Mouse (Mus musculus) lung, postnatal 10 days (tissue): ENCODE results near the gene Otoa.

Source experiments
- DNase-seq: peaks from one replicate; pipeline ENCODE4 v3.0.0; 2021

Otoa gene

DNA sequence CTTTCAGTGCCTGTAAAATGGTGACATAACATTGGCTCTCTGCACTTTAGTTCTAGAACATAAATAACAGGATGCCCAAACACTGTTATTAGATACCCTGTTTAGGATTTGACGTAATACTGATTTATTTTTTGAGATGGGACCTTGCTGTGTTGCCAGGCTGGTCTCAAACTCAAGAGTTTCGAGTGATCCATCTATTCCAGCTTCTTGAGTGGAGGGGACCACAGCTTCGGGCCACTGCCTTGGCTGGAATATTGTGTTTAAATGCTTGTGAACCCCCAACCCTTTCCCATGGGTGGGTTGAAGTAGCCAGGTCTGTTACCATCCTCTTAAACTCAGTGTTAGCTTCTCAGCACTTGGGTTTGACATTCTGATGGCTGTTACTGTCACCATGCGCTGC, at the start of gene Otoa:
Gene Otoa, plus strand, starts transcription at position 301 of the 400 bp plus-strand sequence.
- DNase-seq: no peak

DNA sequence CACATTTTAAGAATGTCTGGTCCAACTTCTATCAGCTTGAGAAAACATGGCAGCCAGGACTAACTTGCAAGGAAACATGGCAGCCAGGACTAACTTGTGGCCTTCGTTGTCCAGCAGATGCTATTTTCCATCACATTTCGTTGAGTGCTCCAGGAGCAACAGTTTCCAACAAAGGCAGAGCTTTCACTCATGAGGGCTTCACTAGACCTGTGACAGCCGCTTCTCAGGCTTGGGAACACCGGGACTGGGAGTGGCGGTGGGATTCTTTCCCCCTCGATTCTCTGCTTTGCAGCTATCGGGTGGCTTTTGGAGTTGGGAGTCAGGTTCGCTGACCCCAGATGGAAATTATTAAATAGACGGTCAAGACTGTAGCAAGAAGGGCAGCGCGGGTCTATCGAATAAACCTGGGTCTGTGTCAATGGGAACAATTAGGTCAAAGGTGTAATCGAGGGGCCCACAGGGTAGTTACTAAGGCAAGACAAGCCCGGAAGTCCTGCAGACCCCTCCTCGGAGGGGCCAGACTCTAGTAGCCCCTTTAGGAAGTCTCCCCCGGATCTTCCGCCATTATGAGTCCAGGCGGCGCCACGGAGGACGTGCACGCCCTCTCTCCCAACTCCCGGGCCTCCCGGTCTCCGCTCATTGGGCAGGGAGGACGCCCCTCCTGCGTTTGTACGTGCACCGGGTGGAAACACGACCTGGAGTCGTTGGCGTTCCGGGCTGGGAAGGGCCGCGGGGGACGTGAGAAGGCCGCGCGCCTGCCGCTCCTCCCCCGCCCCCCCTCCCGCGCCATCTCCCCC, 47.4 kb upstream of the Otoa start, which contains the start of gene Mettl9:
Gene Mettl9, plus strand, starts transcription at position 590 of the 797 bp plus-strand sequence.
- DNase-seq: peak; percentile 97

DNA sequence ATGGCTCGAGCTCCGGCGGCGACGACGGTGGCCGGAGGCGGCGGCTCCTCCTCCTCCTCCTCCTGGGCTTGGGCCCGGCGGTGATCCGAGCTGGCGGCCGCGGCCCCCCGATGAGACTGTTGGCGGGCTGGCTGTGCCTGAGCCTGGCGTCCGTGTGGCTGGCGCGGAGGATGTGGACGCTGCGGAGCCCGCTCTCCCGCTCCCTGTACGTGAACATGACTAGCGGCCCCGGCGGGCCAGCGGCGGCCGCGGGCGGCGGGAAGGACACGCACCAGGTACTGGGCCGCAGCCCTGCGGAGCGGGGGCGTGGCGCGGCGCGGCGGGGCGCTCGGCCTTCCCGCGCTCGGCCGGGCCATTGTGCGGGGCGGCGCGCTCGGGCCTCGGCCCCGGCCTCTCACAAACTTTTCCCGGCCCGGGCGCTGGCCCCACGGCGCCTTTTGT, 46.7 kb upstream of the Otoa start:
- no peak for DNase-seq

DNA sequence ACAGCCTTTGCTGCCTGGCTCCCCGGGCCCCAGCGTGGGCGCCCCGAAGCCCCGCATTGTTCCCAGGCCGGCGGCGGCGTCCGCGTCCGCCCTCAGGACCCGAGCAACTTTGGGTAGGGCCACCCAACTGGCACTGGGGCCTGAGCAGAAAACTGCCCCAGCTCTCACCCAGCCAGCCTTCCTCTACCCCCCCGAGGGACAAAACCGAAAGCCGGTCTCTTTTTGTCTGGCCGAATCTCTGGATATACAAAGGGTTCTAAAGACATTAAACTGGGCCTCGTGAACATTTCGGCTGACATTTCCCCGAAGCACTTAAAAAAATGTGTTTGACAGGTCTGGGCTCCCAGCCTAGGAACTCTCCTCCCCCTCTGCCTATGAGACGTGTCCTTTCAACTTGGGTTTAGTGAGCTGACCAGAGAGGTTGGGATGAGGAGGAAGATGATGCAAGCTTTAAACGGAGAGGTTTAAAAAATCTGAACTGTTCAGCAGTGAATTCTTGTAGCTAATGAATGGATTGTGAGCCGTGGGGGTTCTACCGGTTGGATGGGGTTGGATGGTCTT, 46.2 kb upstream of the Otoa start:
- peak; percentile 41 for DNase-seq

DNA sequence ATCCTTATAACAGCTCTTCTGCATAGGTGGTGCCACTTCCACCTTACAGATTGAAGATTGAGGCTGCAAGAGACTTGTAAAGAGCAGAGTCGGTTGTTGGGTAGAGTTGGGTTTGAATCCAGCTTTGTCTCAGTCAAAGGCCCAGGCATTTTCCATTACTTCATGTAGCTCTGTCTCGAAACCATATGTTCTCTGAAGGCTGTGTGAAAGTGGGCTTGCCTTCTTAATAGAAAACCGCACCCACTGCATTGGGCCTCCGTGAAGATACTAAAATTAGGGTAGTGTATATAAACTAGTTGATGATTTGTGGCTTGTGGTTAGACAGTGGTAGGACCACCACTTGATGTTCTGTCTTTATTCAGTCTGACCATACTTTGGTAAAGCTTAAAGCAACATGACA, 40.9 kb upstream of the Otoa start:
- no peak for DNase-seq

DNA sequence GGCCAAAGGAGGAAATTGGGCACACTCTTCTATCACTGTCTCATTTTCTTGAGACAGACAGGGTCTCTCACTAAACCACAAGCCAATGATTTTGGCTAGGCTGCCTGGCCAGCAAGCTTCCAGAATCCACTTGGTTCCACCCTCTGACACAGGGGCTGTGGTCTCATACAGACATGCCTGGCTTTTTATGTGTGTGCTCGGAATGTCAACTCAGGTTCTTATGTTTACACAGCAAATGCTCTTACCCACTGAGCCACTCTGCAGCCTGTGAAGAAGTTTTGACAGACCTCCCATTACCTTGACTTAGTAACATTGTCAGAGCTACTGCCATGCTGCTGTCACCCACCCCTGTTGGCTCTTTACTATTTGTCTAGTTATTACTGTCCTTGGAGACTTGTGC, 39.5 kb upstream of the Otoa start:
- no peak for DNase-seq

DNA sequence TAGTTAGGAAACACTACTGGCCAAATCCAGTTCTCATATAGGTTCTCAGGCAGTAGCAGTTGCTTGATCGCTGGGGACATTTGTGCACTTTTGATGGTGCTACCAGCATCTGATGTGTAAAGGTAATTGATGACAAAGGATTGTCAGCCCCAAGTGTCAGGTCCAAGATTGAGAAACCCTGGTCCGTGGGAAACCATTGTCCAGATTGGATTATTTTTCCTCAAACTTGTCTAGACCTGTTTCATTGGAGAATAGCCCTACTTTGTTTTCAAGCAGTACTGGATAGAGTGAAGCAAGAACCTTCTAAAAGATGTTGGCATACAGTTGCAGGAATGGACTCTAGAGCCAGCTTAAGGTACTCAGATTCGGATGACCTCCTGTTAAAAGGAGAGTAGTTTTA, 38.4 kb upstream of the Otoa start:
- no peak for DNase-seq

DNA sequence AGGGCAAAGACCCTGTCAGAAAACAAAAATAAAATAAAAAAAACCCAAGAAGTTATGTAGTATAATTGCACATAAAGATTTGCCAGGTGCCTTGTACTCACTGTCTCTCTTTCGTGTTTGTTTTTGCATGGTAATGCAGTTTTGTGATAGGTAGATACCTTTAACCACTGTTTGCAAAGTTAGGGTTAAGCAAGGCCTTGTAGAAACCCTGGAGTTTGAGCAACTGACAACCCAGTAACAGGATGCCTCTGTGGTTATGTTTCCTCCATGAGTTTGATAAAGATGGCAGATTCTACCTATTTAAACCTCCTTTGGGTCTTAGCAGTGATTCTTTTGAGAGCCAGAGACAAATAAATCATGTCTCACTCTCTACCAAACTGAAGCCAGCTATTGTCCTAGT, 37.9 kb upstream of the Otoa start:
- no peak for DNase-seq

DNA sequence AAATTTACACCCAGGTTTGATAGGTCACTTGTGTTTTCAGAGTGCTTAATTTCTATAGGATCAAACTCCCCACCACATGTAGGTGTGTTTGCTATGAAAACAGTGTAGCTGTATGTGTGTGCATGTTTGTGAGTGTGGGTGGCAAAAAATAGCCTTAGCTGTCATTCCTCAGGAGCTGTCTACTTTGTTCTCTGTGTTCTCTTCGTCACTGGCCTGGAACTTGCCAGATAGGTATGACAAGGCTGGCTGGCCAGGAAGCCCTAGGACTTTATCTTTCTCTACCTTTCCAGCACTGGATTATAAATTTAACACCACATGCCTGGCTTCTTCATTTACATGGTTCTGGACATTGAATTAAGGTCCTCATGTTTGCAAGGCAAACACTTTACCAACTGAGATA, 37.2 kb upstream of the Otoa start:
- no peak for DNase-seq

DNA sequence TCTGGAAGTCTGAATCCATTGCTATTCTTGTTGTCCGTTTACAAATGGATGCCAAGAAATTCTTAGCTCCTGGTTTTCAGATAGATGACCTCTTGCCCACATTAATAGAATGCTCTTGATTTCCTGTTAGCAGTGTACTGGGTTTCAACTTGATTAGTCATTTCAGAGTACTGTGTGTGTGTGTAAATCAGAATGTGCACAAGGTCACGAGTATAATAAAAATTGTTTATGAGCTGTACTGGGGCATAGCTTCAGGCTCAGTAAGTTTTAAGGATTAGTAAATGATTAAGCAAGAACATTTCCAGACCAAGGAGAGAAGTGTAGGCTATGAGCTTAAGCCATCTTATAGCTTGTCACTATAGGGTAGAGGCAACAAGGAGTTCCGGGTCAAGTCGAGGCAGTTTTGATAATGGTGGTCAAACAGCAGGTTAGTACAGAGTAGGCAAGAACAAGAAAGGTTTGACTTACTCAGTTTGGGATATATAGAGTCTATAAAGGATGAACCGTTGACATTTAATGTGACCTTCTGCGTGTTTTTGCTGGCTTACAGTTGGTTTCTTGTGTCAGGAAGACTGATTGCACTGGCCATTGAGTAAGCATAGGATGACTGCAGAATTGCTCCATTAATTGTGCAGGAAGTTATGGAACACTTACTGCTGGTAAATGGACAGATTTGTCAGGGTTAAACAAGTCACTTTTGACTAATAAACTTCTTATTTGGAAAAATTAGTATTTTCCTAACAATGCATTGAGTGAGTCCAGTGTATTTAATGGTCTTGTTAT, 35.6 kb upstream of the Otoa start:
- DNase-seq: no peak

DNA sequence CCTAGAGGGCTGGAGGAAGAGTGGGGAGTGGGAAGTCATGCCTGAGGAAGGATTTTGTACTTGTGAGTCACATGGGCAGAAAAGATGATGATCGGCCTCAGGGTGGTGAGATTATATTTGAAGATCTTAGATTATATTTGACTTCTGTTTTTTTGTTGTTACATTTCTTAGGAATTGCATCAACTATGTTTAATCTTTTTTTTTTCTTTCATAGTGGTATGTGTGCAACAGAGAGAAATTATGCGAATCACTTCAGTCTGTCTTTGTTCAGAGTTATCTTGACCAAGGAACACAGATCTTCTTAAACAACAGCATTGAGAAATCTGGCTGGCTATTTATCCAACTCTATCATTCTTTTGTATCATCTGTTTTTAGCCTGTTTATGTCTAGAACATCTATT, 33.8 kb upstream of the Otoa start:
- DNase-seq: no peak

DNA sequence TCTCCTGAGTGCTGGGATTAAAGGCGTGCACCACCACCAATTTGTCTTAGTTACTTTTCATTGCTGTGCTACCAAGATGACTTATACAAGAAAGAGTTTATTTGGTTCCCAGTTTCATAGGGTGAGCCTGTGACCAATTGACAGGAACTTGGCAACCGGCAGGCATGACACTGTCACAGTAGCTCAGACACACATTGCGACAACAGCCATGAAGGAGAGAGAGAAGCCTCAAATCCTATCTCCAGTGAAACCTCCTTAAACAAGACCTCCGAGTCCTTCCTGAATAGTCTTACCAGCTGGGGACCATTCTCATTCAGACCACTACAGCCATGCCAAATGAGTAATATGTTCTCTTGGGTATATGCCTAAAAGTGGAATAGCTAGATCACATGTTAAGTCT, 28.4 kb upstream of the Otoa start:
- peak; percentile 27 for DNase-seq

DNA sequence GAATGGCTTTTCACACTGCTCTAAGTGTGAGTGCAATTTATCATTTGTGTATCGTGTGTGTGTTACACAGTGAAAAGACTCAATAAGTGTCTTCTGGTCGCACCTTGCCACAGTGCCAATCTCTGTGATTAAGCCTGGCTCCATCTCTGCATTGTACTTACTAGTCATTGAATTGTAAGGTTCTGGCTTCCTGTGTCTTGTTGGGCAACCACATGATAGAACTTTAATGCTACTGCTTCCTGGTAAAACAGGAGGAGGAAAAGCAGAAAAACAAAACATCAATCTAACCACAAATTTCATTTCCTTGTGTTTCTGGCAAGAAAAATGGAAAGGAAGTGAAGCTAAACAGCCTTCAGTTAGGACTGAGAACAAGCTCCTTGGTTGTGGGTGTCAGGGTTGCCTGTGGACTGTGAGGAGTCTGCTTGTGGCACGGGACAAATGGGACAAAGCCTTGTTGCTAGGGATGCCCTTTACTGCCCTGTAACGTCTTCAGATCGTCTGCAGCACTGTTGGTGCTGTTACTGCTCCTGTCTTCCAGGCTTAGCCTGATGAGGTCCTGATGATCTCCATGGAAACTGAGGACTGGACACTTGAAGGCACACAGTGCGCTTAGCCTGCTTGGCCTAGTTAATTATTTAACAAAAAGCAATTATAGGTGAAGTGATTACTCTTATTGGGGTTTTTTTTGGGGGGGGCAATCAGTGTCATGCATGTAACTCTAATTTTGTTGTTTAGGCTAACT, 21.8 kb upstream of the Otoa start:
- no peak for DNase-seq

DNA sequence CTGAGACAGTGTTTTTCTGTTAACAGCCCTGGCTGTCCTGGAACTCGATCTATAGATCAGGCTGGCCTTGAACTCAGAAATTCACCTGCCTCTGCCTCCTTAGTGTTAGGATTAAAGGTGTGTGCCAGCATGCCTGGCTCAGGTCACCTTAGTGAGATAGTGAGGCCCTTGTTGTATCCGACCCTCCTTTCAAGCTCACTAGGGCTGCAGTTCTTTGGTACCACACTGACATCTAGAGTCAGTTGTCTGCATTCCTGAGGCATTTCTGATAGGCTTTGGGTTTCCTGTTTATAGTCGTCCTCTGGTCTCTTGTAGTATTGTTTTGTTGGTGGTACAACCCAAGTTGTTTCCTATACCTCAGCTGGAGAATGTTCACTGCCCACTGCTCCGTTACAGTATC, 17.1 kb upstream of the Otoa start:
- peak; percentile 53 for DNase-seq

DNA sequence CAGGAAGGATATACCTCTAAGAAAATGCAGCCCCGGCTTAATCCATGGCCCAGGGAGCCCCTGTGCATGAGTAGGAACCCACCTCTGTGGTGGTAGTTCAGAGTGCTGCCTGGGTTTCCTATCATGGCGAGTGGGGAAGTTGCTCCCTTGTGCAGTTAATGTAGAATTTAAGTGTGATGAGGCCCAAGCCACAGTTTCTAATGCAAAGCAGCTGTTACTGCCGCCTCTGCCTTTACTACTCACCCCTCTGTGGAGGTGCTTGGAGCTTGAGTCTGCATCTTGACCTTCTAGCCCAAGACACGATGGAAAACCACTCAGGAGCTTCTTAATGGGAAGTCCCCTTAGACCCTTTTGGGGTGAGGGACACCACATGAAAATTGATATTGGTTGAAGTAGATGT, 10.2 kb upstream of the Otoa start:
- no peak for DNase-seq

DNA sequence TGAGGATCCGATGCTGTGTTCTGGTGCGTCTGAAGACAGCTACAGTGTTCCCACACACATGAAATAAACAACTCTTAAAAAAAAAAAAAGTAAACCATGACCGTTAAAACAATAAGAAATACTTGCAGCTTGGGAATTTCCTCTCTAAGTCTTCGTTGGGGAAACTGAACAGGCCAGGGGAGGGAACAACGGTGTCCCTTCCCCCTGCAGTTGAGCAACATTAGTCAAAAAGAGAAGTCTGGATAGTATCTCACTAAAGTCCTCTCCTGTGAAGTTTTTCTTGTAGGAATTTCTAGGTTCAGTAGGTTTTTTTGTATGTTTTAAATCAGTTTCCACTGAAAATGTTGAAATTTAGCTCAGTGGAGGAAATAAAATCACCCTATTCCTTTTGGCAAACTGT, 8.9 kb upstream of the Otoa start:
- DNase-seq: no peak

DNA sequence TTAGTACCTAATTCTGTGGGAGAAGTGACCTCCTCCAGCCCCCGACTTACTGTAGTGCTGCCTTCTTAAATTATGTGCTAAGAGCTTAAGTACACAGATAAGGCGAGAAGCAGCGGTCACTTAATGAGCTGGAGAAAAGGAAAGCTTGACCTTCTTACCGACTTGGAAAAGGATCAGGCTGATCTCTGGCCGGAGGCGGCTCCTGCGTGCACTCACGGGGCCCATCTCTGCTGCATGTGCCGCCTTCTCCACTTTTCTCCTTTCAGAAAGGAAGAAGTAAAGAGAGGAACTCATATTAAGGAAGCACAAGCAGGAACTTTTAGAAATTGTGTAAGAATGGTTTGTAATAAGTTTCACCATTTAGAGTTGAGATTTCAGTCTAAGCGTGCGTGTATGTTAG, 7.2 kb upstream of the Otoa start, which contains the start of gene Igsf6:
Gene Igsf6, minus strand, starts transcription at position 292 of the 400 bp plus-strand sequence.
- DNase-seq: peak; percentile 10

DNA sequence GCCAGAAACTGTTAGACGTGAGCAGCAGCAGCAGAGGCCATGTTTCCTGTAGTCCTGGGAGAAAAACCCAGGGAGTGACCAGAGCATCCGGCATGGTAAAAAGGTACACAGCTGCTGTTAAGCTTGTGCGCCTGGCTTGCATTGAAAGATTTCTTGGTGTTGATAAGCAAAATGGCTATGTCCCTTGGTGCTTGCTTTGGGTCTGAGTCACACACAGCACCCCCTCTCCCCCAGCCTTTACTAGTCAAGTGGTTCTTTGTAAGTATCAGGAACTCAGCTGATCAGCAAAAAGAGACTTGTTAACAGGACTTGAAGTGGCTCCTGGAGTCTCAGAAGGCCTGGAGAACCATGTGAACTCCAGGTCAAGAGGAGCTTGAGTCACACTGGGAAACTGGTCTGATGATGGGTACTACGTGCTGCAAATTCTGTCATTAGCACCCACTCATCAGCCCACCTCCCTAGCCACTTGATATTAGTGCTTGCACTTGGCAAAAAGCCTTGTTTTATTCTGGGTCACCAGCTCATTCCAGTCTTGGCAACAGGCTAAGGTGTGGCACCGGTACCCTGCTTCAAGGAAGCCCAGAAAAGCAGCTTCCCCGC, 6.5 kb upstream of the Otoa start:
- DNase-seq: peak; percentile 20

DNA sequence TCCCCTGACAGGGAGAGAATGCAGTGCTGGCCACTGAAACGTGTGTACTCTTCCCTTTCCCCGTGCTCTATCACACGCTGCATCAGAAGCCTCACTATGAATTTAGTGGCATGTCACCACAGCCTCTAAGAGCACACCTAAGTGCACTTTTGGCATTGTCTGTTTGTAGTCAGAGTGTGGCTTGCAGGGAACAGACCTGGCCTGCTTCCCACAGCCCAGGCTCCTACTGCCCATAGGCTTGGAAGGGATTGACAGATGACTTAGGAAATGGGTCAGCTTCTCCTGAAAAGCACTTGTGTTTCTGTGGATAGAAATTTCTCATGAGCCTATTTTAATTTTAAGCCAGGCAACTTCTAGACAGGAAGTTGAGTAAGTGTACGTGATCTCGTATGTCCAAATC, 6.0 kb upstream of the Otoa start:
- no peak for DNase-seq

DNA sequence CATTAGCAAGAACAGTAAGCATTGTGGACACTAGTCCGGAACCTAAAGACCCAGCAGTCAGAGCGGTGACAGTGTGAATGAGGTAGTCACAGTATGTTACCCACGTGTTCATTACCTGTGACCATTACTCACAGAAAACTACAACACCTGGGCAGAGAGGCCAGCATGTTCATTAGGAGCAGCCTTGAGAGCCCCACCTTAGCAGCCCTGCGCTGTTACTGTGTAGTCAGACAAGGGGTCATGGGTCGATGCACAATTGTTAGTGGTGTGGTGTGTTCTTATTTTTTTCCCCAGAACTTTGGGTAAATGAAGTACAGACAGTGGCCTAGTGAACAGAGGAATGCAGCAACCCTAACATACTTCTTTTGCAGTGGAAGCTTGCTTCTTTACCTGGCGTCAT, 4.1 kb upstream of the Otoa start:
- no peak for DNase-seq

DNA sequence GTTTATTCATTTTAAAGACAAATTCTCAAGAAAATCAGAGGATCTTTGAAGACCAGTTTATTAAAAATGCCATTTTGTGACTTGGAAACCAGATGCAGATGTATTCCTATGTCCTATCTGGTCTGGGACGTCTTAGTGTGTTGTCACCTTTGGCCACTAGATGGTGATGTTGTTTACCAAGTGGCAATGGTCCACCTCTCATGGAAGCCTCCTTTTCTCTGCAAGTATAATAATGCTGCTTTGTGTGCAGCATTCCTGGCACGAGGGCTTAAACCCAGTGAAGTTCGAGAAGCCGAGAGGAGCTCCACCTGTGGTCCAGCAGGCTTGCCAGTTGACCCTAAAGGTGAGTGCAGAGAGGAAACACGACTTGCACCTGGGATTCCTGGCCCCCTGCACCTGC, 3.6 kb upstream of the Otoa start:
- peak; percentile 80 for DNase-seq

DNA sequence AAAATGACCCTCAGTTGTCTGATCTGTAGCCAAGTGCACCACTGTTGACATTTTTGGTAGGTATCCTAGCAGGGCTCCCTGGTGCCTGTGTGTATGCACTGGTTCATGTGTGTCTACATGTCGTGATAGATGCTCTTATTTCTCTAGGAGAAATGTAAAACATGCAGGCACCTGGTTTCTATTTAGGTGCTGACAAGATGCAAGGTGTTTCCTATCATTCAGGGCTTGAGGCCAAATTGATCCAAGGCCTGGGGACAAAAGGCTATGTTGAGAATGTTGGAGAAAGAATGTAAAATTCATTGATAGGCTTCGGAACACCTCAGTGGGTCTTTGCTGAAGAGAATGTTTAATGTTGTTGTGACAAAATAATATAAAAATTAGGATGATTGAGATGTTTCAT, 366 bp downstream of the Otoa start:
- no peak for DNase-seq
